Mouse (Mus musculus): ENCODE results near the gene Taf11.

The Taf11 gene

DNA sequence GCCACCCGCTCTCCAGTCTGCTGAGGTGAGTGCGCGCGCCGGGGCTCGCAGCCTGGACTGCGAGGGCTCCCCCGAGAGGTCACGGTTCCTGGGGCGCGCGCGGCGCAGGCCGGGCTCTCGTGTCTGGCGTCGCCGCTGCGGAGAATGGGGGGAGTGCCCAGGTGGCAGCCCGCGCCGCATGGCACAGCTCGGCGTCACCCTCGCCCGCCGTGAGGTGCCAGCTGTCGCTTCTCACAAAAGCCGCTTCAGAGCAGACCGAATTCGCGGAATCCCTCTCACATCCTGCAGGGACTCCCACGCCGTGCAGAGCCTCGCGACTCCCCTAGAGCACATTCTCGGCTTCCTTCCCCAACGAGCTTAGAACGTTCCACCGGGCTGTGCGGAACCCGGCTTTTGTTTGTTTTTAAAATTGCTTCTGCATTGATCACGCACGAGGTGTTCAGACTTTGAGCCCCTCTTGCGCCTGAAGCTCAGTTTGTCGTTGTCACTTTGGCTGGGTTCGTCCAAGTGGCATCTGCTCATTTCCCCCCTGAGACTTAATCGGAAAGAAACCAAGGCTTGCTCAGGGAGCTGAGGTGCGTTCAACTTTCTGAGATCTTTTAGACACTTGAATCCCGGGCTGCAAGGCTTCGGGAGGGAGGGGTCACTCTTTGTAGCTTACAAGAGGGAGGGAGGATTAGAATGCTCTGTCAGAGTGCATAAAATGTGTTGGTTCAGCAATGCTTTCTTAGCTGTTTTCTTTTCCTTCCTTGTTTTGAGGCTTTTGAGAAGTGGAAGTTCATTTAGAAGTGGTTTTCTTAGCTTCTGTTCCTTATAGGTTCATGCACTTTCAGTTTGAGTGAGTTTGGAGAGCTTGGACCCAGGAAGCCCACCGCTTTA lies at the start of gene Taf11:
Taf11 (minus strand) TSS at position 223 of the 879 bp plus-strand sequence.
- no peak for DNase-seq (ENCODE audit: extremely low spot score, low spot score)

DNA sequence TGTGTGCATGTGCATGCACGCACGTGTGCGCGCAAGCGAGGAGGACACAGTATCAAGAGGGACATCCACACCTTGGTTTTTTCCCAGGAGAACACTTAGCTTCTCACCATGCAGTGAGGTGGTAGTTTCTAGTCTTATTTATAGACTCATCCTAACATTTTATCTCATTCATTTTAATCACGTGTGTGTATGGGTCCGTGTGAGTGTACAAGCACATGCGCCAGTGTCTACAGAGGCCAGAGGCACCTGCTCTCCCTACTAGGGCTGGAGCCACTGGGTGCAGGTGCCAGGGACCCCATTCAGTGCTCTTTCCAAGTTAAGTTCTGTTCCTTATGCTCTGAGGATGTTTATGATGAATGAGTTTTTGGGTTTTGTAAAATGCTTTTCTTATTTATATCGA lies 48.0 kb upstream of the Taf11 start:
- no peak for DNase-seq (ENCODE audit: extremely low spot score, low spot score)

DNA sequence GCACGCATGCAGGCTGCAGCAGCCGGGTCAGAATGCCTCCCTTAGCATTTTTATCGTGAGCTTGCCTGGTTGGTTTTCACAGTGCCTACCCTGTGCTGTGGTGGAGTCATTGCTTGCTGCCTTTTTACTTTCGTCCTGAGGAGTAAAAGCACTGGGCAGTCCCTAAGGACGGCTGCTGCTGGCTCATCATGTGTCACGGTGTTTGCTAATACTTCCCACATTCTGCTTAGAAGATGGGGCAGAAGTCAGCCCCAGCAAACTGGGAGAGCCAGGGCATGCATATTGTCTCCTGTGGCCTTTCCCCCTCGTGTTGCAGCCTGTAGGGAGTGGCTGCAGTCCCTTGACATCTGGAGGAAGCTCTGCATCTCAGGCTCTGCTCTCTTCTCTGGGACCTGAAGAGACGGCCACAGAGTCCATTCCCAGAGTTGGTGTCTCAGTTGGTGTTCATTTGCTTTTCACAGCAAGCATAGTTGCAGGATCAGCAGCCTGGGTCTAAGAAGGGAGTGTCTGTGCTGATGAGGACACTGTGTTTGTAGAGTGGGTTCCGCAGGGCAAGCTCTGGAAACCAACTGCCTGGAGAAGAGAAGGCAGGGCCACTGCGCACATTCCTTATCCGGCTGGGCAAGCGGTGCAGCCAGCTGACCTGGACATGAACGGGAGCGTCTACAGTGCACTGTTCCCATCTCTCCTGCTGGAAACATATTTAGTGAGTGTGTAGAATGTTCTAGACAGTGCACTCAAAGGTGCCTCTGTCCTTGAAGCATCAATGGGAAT lies 45.2 kb upstream of the Taf11 start:
- DNase-seq (ENCODE audit: extremely low spot score, low spot score), result no peak

DNA sequence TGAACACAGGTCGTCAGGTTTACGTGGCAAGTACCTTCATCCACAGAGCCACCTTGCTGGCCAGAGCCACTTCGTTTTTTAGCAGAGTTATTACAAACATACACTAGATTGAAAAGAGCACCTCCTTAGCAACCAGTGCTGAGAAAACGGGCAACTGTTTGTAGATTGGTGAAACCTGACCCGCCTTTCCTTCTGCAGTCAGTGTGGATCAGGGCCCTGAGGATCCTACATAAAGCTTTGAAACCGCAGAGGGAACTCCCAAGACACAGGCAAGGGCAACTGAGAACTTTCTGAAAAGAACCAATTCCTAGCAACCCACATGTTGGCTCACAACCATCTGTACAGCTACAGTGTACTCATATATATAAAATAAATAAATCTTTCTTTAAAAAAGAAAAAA lies 43.5 kb upstream of the Taf11 start:
- no peak for DNase-seq (ENCODE audit: extremely low spot score, low spot score)

DNA sequence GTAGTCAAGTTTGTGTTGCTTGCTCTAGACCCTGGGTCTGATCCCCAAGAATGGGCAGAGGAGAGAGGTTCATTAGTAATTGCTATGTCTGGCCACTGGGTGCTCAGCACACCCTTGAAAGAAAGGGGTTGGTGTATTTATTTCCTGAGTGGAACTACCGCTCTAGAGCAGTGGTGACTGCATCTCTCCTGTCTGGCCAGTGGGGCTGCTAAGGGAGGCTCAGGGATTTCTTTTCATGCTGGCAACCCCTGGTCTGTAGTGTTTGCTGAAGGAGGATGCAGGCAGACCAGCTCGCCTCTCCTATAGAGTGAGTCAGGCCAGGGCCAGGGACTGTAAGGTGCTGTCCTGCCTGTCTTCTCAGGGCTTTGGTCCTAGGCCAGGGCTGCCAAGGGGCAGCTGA lies 37.5 kb upstream of the Taf11 start:
- no peak for DNase-seq (ENCODE audit: extremely low spot score, low spot score)

DNA sequence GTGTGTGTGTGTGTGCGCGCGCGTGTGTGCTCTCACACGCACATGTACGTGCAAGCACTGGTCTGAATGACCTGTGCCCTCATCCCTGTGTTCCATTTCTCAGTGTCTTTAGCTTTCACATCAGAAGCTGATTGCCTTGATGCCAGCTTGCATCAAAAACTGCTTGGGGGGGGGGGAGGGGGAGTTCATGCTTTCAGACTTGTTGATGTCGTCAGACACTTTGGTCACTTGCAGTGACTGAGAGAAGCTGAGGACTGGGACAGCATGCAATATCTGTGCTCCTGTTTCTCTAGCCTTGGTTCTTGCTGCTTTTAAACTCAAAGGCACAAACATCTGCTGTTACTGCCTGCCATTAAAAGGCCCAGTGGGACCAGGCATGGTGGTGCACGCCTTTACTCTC lies 36.7 kb upstream of the Taf11 start:
- no peak for DNase-seq (ENCODE audit: extremely low spot score, low spot score)

DNA sequence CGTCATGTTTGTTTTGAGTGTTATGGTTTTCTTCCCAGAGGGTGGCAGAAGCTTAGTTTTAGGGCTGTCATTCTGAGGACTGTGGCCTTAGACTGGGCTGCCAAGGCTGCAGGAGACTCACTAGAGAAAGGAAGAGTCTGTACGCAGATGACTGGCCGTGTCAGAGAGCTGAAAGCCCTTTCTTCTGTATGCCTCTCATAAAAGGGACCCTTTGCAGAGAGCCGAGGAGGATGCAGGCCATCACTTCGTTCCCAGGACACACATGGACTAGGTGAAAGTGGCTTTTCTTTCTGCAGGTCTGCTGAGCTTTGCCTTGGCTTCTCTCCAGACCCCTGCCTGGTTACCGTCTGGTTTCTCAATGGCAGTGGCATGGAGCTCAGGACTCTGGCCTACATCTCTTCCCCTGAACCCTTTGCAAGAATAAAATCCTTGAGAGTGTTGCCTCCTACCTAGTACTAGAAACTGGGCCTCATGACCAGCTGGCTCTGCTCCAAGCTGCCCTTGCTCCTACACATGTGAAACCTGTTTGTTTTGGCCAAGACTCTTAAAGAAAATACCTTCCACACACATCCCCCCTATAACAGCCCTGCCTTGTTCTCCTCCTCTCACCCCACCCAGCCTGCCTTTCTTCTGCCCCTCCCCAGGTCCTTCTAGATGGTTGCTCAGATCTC lies 36.0 kb upstream of the Taf11 start:
- DNase-seq (ENCODE audit: extremely low spot score, low spot score), result no peak

DNA sequence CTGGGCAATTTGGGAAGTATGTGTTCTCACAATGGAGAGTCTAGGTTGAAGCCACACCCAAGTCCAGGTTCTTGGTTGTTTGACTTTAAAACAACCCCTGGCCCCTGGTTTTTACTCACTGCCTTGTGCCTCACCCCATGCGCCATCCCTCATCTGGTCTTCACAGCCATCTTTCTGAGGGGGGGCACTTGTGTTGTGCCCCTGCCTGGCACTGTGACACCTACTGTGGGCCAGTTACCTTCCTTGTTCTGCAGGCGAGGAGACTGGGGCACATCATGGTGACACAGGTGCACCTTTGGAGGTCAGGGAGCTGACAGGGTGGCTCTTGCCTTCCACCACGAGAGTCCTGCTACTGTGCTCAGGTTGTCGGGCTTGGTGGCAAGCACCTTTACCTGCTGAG lies 32.5 kb upstream of the Taf11 start:
- no peak for DNase-seq (ENCODE audit: extremely low spot score, low spot score)

DNA sequence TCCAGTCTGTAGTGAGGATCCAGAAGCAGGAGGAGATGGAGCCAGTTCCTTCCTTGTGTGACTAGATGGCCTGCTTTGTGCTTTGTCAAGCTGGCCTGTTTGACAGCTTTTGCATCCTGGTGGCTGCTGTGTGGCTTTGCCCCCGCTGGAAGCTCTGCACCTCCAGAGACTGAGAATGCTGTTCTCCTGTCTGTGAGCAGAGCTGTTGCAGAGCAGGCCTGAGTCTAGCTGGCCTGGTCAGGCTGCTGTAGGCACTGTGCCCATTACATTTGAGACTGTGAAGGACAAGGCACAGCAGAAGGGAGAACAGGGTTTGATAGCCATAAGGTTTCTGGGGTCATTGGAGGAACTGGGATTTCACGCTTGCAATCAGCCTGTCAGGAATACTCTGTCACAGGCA lies 32.1 kb upstream of the Taf11 start:
- DNase-seq (ENCODE audit: extremely low spot score, low spot score), result no peak

DNA sequence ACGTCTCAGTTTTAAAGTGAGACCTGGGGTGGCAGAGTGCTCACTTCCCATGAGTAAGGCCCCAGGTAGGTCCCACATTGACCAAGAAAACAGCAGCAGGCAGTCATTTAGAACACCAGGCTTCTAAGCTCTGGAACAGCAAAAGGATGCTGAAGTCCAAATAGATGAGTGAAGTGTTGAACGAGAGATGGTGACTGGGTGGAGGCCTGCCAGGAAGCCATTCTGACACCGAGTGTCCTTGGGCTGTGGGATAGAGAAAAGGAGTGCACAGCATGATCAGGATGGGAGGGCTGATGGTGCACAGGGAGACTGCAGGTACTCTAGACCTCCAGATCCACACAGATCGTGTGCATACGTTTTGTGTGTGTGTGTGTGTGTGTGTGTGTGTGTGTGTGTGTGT lies 31.5 kb upstream of the Taf11 start:
- DNase-seq (ENCODE audit: extremely low spot score, low spot score), result no peak

DNA sequence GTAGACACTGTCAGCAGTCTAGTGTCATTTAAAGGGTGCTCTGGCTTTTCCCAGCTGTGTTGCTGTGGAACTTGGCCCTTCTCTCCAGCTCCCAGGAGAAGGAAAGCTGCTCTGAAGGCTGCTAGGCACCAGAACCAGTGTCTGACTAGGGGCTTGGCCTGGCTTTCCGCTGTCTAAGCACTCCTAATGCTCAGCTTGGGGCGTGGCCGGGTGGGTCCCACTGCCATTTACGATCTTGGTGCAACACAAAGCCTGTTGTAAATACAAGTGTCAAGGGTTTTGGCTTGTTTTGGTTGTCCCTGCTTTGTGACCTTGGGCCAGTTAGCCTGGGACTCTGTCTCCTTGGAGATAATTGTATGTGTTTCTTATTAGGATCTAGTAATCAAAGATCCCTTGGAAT lies 30.7 kb upstream of the Taf11 start:
- no peak for DNase-seq (ENCODE audit: extremely low spot score, low spot score)

DNA sequence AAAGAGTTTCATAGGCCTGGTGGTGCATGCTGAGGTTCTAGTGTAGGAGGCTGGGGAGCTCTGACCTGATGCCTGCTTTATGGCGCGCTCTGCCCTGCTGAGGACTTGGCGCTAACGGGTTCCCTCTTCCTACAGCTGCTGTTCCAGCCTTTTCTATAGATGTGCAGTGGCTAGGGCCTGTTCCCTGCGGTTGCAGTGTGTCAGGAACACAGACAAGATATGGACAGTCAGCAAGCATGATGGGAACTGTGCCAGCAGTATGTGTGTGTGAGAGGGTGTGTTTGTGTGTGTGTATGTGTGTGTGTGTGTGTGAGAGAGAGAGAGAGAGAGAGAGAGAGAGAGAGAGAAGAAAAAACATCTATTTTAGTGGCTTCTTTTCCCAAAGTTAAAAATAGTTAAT lies 29.4 kb upstream of the Taf11 start:
- DNase-seq (ENCODE audit: extremely low spot score, low spot score), result no peak

DNA sequence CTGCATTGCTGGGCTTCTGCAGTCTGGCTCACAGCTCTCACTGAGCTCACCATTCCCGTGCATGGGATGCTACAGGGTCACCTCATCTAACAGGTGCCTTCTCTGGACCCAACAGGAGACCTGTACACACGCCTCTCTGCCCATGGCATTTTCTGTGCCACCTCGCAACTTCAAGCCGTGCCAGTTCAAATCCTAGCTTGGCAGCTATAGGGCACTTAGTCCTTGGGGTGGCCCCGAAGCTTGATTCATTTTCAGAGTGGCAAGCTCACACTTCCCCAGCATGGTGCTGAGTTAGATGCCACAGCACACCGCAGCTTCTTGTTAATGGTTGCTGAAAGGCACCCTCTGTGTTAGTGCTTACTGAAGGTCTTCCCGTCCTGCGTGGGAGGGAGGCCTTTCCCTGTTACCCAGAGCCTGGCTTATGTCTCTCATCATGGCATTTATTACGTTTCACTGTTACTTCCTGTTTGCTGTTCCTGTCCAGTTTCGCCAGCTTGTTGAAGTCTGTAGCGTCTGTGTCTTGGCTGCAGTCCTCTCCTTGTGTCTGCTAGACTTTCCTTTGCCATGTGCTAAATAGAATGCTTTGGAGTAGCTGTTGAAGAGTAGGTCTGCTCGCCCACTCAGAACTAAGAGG lies 28.6 kb upstream of the Taf11 start:
- DNase-seq (ENCODE audit: extremely low spot score, low spot score), result no peak

DNA sequence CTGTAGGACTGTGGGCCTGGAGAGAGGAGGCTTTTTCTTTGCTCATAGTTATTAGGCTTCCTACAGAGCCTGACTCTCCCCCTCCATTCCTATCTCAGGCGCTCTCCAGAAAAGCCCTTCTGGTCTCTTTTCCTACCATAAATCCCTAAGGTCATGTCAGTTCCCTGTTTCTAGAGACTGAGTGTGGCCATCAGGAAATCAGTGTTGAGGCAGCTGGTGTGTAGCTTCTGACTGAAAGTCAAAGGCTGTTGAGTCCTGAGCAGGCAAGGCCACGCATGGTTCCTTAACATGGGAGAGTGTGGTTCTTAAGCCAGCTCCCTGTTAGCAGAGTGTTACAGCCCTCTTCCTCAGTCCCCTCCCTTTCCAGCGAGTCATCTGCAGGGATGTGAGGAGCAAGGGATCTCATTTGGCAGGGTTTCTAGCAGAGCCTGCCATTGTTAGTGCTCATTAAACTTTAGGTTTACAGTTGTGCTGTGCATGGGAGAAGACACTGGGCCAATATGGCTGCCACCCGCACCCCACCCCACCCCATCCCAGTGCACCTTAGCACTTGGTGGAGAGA lies 27.5 kb upstream of the Taf11 start:
- no peak for DNase-seq (ENCODE audit: extremely low spot score, low spot score)

DNA sequence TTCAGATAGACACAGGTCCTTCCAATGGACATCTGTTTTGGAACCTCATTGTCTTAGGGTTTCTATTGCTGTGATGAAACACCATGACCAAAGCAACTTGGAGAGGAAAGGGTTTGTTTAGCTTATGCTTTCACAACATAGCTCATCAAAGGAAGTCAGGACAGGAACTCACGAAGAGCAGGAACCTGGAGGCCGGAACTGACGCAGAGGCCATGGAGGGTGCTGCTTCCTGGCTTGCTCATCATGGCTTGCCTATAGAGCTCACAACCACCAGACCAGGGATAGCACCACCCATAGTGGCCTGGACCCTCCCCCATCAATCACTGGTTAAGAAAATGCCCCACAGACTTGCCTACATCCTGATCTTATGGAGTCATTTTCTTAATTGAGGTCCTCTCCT lies 25.4 kb upstream of the Taf11 start:
- no peak for DNase-seq (ENCODE audit: extremely low spot score, low spot score)

DNA sequence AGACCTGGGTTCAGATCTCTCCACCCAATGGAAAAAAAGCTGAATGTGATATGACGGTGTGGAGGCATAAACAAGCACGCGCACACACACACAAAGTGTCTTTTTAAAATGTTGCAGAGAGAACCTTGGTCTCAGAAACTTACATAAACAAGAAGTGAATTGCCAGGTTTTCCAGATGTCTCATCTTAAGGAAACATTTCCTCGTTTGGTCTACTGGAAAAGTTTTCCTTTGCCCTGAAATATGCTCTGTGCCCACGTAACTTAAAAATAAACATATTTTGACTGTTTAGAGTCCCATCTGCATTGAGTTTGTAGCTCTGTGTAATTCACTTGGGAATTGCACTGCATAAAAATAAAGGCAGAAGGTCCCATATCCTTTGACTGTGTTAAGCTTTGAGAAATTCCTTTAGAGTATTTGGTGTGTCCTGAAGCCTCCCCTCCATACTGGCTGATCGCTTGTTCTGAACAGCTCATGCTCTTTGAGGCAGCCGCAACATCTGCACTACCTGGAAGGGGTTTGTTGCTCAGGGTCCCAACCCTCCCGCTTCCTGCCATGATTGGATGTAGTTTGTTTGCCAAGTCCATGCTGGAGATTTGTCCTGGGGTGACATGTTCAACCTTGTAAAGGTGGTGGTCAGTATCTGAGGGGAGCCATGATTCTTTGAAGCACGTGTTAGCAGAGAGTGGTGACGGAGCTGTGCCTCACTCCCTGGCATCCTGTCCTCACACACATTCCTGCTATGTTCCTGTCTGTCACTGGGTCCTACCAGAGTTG lies 24.7 kb upstream of the Taf11 start:
- no peak for DNase-seq (ENCODE audit: extremely low spot score, low spot score)

DNA sequence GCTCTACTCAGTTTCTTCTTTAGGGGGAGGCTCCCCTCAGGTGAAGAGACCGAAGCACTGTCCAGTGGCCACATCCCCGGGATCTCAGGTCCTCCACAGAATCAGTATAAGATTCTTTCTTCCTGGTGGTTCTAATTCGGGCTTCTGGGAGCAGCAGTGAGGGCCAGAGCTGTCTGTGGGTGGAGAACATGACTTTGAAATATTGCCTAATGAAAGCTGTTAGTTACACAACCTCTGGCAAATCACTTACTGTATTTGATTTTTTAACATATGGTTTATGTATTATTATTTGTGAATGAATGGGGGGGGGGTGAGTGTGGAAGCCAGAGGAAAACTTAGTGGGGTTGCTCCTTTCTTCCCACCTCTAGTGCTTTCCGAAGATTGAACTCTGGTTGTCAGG lies 22.2 kb upstream of the Taf11 start:
- no peak for DNase-seq (ENCODE audit: extremely low spot score, low spot score)

DNA sequence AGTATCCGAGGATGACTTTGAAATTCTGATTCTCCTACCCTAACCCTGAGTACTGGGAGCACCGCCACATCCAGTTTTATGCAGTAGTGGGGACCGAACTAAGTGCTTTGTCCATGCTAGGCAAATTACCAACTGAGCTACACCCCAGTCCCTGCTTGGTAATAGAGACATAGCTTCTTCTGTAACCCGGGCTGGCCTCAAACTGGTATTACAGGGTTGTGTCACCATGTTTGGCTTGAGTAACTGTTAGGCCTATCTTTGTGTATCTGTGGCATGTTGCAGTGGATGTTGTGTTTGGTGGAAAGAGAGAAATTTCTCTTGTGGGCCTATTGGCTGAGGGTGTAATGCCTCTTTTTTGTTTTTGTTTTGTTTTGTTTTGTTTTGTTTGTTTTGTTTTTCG lies 20.6 kb upstream of the Taf11 start:
- DNase-seq (ENCODE audit: extremely low spot score, low spot score), result no peak

DNA sequence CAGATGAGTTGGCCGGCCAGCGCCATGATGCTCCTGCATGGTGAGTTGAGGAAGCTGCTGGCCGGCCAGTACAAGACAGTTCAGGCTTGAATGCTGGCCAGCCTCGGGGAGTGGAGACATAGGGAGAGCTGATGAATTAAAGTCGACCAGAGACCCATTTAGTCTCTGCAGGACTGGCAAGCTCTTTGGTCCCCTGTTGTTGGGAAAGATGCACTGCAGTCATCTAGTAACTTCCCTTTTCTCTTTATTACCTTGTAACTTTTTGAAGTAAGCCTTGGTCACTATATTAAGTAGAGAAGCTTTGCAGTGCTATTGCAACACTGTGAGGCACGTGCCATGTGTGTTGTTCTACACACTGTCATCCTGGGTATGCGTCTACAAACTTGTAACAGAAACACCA lies 15.9 kb upstream of the Taf11 start:
- DNase-seq (ENCODE audit: extremely low spot score, low spot score), result no peak

DNA sequence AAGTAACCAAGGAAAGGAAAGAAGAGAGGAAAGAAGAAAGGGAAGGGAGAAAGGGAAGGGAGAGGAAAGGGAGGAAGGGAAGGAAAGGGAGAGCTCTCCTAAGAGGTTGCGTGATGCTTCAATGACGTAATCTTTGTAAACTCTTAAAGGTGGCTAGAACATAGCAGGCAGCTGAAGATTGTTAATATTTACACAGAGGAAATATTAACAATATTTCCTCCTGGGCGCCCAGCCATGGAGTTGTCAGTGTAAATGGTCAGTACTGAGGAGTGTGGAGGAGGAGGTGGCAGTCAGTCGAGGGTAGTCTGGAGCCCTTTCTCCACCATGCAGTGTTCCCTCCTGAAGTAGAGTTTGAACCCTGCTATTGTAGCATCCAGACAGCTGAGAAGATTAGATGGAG lies 15.4 kb upstream of the Taf11 start:
- DNase-seq (ENCODE audit: extremely low spot score, low spot score), result no peak
